Mouse (Mus musculus) embryo, embryonic 10 days (tissue): ENCODE results near the gene Slc6a8.

Source experiments
- DNase-seq: peaks from one replicate; pipeline ENCODE4 v3.0.0-alpha.2; 2015; ENCODE audit warnings: low spot score

Slc6a8 gene

DNA sequence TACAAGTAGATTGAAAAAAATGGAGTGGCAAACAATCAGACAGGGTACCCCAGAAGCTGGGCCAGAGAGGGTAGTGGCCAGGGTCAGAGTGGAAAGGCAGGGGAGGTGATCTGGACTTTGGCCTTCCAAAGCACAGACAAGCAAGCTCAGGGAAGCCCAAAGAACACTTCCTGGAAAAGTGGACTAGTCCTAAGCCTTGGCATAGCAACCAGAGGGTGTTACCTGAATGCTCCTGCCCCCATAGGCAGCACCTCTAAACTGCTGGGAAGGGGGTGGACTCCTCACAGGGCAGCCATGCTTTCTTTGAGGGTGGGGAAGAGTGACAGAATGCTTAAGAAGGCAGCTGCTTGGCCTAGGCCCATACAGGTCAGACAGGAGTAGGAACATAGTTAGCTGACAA, 12.0 kb downstream of the Slc6a8 start:
- DNase-seq, result no peak

GRCm38 (mm10) chrX:73685629-73686028, 12.7 kb downstream of the Slc6a8 start:
- DNase-seq, result no peak

- peak; percentile 27 for DNase-seq
Observed at GRCm38 (mm10) chrX:73690917-73691629, 18.1 kb downstream of the Slc6a8 start.

GRCm38 (mm10) chrX:73700472-73700871, 27.5 kb downstream of the Slc6a8 start:
- DNase-seq, result no peak

DNA sequence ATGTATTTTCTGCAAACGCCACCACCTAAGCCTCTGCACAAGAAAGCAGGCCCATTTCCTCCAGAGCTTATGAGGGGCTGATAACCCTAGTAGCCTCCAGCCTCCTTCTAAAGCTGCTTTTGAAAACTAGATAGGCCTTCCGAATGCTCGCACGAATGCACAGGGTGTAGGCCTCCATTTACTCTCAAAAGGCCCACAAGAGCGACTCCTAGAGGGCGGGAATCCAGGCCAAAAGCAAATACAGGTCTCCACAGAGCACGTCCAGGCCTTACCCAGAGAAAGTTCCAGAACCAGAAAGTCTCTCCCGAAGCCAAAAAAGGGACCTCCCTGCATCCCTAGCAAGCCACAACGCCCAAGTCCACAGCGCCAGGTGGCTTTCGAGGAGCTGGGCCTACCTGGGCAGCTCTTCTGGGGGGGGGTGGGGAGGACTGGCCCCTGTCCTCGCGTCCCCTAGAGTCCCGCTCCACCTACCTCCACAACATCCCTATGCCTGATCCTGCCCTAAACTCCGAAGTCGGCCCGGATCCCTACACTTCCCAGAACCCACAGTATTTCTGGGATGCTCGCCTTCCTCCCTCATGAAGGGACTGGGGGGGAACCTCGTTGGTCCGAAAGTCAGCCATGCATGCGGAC, 42.6 kb downstream of the Slc6a8 start:
- peak; percentile 12 for DNase-seq

GRCm38 (mm10) chrX:73716109-73716661, 43.2 kb downstream of the Slc6a8 start, which contains the start of the genes Bcap31 and Abcd1:
Gene Bcap31 (minus strand): TSS chrX:73716175.
Gene Abcd1 (plus strand): TSS chrX:73716597.
- peak; percentile 94 for DNase-seq

DNA sequence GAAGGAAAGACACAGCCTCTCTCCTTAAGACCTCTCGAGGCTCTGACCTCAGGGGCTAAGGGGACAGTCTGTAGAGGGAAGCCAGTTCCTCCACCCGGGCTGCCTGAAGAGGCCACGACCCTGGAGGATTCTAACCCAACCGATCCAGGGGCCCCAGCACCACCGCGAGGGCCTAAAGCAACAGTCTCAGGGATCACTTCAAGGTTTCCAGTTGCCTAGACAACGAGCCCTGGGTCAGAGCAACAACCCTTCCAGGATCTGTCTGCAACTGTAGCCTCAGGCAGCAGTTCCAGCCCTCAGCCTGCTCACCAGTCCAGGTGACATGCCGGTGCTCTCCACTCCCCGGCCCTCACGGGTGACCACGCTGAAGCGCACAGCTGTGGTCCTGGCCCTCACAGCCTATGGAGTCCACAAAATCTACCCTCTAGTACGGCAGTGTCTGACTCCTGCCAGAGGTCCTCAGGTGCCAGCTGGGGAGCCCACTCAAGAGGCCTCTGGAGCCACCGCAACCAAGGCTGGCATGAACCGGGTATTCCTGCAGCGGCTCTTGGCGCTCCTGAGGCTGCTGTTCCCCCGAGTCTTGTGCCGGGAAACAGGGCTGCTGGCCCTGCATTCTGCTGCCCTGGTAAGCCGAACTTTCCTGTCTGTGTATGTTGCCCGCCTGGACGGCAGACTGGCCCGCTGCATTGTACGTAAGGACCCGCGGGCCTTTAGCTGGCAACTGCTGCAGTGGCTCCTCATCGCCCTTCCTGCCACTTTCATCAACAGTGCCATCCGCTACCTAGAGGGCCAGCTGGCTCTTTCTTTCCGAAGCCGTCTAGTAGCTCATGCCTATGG, 44.0 kb downstream of the Slc6a8 start:
- DNase-seq, result peak; percentile 58

DNA sequence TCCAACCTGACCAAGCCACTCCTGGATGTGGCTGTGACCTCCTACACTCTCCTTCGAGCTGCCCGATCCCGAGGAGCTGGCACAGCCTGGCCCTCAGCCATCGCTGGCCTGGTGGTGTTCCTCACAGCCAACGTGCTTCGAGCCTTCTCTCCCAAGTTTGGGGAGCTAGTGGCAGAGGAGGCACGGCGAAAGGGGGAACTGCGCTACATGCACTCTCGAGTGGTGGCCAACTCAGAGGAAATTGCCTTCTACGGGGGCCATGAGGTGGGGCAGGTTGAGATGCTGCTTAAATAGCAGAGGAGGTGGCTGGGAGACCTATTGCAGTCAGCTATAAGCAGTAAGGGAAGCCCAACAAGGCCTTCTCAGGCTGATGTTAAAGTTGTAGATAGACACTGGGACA, 44.7 kb downstream of the Slc6a8 start:
- no peak for DNase-seq

DNA sequence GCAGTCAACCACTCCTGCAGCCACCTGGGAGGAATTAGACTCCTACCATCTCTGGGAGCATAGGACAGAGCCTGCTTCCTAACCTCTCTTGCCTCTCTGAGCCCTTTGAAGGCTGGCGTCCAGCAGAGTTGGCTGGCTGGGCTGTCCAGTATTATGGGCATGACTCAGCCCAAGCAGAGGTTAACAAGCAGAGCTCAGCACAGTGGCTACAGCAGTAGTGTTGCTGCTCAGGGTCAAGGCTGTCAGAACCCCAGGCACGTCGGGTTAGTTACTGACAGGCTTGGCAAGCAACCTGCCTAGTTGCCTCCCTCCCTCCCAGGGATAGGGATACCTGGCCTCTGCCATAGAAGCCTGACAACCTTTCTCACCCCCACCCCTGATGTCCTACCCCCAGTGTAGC, 45.3 kb downstream of the Slc6a8 start:
- DNase-seq, result peak; percentile 6

- no peak for DNase-seq
Observed at GRCm38 (mm10) chrX:73718686-73719362, 45.9 kb downstream of the Slc6a8 start.

GRCm38 (mm10) chrX:73730908-73731307, 58.0 kb downstream of the Slc6a8 start:
- no peak for DNase-seq
